Mouse (Mus musculus): ENCODE results near the gene Acsl3. TPM values are rescaled to one million over a fixed set of nuclear protein-coding genes. Genes with fewer than 3 reads are reported as not detected.

The Acsl3 gene
- polyA plus RNA-seq, 1 experiment from 2014 or later = 109 TPM

Other genes with a start within 250 kb of the Acsl3 start
- gene Farsb, start 168.9 kb upstream of the Acsl3 start, polyA plus RNA-seq (2014; fragmentation: Nextera tagmentation; extraction: Ambion mirVana) = 164 and 180 TPM in 2 replicates
- 0.23 and 0.64 TPM in 2 replicates for gene Mogat1, start 146.8 kb upstream of the Acsl3 start, polyA plus RNA-seq (2014; fragmentation: Nextera tagmentation; extraction: Ambion mirVana)
- 1.2 and 1.5 TPM in 2 replicates for gene BC035947, start 145.7 kb upstream of the Acsl3 start, polyA plus RNA-seq (2014; fragmentation: Nextera tagmentation; extraction: Ambion mirVana)
- gene Utp14b, start 213 bp downstream of the Acsl3 start, polyA plus RNA-seq (2014; fragmentation: Nextera tagmentation; extraction: Ambion mirVana) = 2.9 and 4.3 TPM in 2 replicates
- 1.1 and 1.7 TPM in 2 replicates for gene Kcne4, start 158.9 kb downstream of the Acsl3 start, polyA plus RNA-seq (2014; fragmentation: Nextera tagmentation; extraction: Ambion mirVana)